Mouse (Mus musculus) gastrocnemius, adult 2 months (tissue): ENCODE measurements around the gene Cd180. TPM values are rescaled to one million over a fixed set of nuclear protein-coding genes. Genes with fewer than 3 reads are reported as not detected.
"Not testable (repeated sequence)": the region's sequence is repeated elsewhere in the genome, so short reads cannot be mapped to it uniquely, and the experiment has no call there.

ENCODE experiments used
- DNase-seq: peaks from one replicate; pipeline ENCODE4 v3.0.0; 2022
- H3K27ac ChIP-seq: fragments of 200-600 bp; 2 replicates; pipeline ENCODE4 v1.8.1; 2022; ENCODE audit warnings: mild to moderate bottlenecking
- H3K4me3 ChIP-seq: fragments of 200-600 bp; 2 replicates; pipeline ENCODE4 v1.8.1; 2022; ENCODE audit warnings: mild to moderate bottlenecking, moderate library complexity
- CTCF ChIP-seq: fragments of 200-600 bp; IDR thresholded peaks from 2 replicates; pipeline ENCODE4 v1.8.1; 2022; ENCODE audit warnings: antibody characterized with exemption, mild to moderate bottlenecking, moderate library complexity
- intact Hi-C: fragments of 180-260 bp; cut with DNase I; formaldehyde crosslinking; loops from one replicate; pipeline ENCODE4 v1.15.1; 2025
- total RNA-seq, 2 experiments: library from RNA; stranded (reverse); gene quantifications; 2 replicates each; pipeline ENCODE4 v1.2.3; 2021

The Cd180 gene
- total RNA-seq, 2 experiments from 2014 or later = 0.08 to 0.13 TPM

- H3K27ac ChIP-seq = no peak overlapping the region
- intact Hi-C loops = no loop called here
- no peak for TF ChIP-seq CTCF
- DNase-seq = no peak
- no peak overlapping the region for H3K4me3 ChIP-seq
These were observed 33.5 kb downstream of the Cd180 start for GRCm38 (mm10) chr13:102726876-102727275.

GRCm38 (mm10) chr13:102728035-102728434 is 34.7 kb downstream of the Cd180 start:
- intact Hi-C loops = no loop called here
- no peak for TF ChIP-seq CTCF

GRCm38 (mm10) chr13:102728951-102729350 is 35.6 kb downstream of the Cd180 start:
- DNase-seq, H3K27ac ChIP-seq, intact Hi-C loops: not testable (repeated sequence)

More at GRCm38 (mm10) chr13:102728035-102728434, 34.7 kb downstream of the Cd180 start:
- H3K27ac ChIP-seq = no peak overlapping the region
- DNase-seq = no peak
- H3K4me3 ChIP-seq = no peak overlapping the region

GRCm38 (mm10) chr13:102733063-102733462 is 39.7 kb downstream of the Cd180 start:
- TF ChIP-seq CTCF = no peak
- intact Hi-C loops = no loop called here
- Histone ChIP-seq H3K27ac (no peak overlapping the region), H3K4me3 (no peak overlapping the region)
- DNase-seq = no peak

More at GRCm38 (mm10) chr13:102728951-102729350, 35.6 kb downstream of the Cd180 start:
- H3K4me3 ChIP-seq = not testable (repeated sequence)

- DNase-seq = no peak
- intact Hi-C loops = no loop called here
- no peak overlapping the region for H3K4me3 ChIP-seq
- no peak overlapping the region for H3K27ac ChIP-seq
- TF ChIP-seq CTCF = no peak
These were observed 44.5 kb downstream of the Cd180 start for GRCm38 (mm10) chr13:102737811-102738210.

GRCm38 (mm10) chr13:102739720-102740535 is 46.6 kb downstream of the Cd180 start:
- intact Hi-C loops = no loop called here
- no peak for TF ChIP-seq CTCF
- Histone ChIP-seq H3K27ac (no peak overlapping the region), H3K4me3 (no peak overlapping the region)
- no peak for DNase-seq

GRCm38 (mm10) chr13:102744481-102745269 is 51.3 kb downstream of the Cd180 start:
- H3K4me3 ChIP-seq = no peak overlapping the region
- H3K27ac ChIP-seq = peak overlapping the region; percentile 48; the same call in 1 of the 2 replicates
- DNase-seq = peak; percentile 59
- peak; percentile 93 for TF ChIP-seq CTCF
- intact Hi-C loops = loop anchor here (1.0 kb wide), 1 partner anchor 66 kb away; no protein-coding TSS in a partner anchor

GRCm38 (mm10) chr13:102745270-102745600 is 51.9 kb downstream of the Cd180 start:
- peak overlapping the region; percentile 48 for H3K27ac ChIP-seq
- intact Hi-C loops = no loop called here
- no peak for TF ChIP-seq CTCF
- no peak overlapping the region for H3K4me3 ChIP-seq
- DNase-seq = no peak

- TF ChIP-seq CTCF = no peak
- no peak overlapping the region for H3K4me3 ChIP-seq
- peak overlapping the region; percentile 48 for H3K27ac ChIP-seq
- intact Hi-C loops = no loop called here
- DNase-seq = no peak
These were observed 52.4 kb downstream of the Cd180 start for GRCm38 (mm10) chr13:102745626-102746342.

GRCm38 (mm10) chr13:102746803-102747561 is 53.6 kb downstream of the Cd180 start:
- Histone ChIP-seq H3K27ac (no peak overlapping the region), H3K4me3 (no peak overlapping the region)
- TF ChIP-seq CTCF = no peak
- DNase-seq = peak; percentile 32
- intact Hi-C loops = no loop called here

- DNase-seq = no peak
- Histone ChIP-seq H3K27ac (no peak overlapping the region), H3K4me3 (no peak overlapping the region)
- TF ChIP-seq CTCF = no peak
- intact Hi-C loops = no loop called here
These were observed 55.8 kb downstream of the Cd180 start for GRCm38 (mm10) chr13:102749194-102749593.

GRCm38 (mm10) chr13:102749891-102750290 is 56.5 kb downstream of the Cd180 start:
- DNase-seq = no peak
- no peak for TF ChIP-seq CTCF
- intact Hi-C loops = no loop called here

More at GRCm38 (mm10) chr13:102749891-102750290, 56.5 kb downstream of the Cd180 start:
- H3K4me3 ChIP-seq = no peak overlapping the region
- no peak overlapping the region for H3K27ac ChIP-seq
